Mouse (Mus musculus): ENCODE results near the gene Plekhm1.

DNA sequence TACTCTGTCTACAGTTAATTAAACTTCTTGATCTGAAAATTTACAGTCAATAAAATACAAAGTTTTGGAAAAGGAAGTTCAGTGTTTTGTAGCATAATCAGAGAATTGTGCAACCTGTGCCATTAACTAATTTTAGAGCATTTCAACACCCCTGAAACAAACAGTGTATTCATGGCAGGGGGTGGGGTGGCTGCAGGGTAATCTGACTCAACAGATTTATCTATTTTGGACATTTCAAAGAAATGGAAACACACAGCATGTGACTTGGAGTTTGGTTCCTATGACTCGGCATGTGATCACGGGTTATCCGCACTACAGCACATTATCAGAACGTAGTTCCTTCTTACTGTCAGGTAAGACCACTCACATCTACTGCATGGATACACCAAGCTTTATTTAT is 12.5 kb downstream of the Plekhm1 start:
- TF ChIP-seq POLR2A (IDR thresholded peaks at IDR 0.05; ENCODE audit: control insufficient read depth, low read depth, low read length) (no peak), CTCF (IDR thresholded peaks at IDR 0.05; ENCODE audit: control insufficient read depth, insufficient read depth, insufficient replicate concordance, low read depth, low read length) (no peak)
